ENCODE assay signal across 15 mouse cellular contexts in the genomic region with DNA sequence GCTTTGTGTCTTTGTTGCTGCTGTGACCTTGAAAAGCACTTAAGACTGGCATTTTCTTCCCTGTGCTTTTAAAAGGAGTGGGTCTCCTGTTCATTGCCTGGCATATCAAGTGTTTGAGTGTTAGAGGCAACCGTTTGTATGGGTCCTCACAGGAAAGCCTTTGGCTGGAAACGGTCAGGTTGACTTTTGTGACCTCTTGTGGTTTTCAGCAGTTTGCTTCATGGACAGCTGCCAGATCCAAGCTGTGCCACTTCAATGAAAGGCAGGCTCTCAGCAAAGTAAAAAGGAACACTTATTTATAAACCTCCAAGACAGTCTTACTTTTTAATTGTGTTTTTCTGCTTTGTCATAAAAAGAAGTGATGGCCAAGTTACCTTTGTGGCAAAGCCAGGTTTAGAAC. TPM values are rescaled to one million over a fixed set of nuclear protein-coding genes. Genes with fewer than 3 reads are reported as not detected.
DNase-seq lines count a peak whose midpoint lies in the region; ATAC-seq and TF ChIP-seq lines count a peak whose summit lies in the region.
"Had no signal": no experiment of that assay in that cellular context is flagged by ENCODE, and none has a peak within 500 bp of the region (broad histone marks: within the 10 kb centered on the region; RNA-seq: fewer than 3 reads in every experiment).

No protein-coding gene starts in this region.

- no peak overlapping the region for H3K9ac ChIP-seq in heart, embryonic 11.5 days (ENCODE audit: low read depth, low read length)
- no peak overlapping the region for H3K9ac ChIP-seq in heart, adult 2 months (ENCODE audit: low read depth, low read length)
- H3K9ac ChIP-seq in lung, embryonic 15.5 days: no peak overlapping the region
- H3K9ac ChIP-seq: limb, embryonic 13.5 days had no signal

- H3K36me3 ChIP-seq in heart, embryonic 11.5 days (ENCODE audit: control insufficient read depth, insufficient read depth, low read length): no peaks in the 10 kb centered on the region
- H3K36me3 ChIP-seq in heart, adult 2 months (ENCODE audit: control insufficient read depth, insufficient read depth, low read length): no peaks in the 10 kb centered on the region
- H3K36me3 ChIP-seq in lung, embryonic 15.5 days: no peaks in the 10 kb centered on the region
- H3K36me3 ChIP-seq: limb, embryonic 13.5 days had no signal

- no peaks in the 10 kb centered on the region for H3K9me3 ChIP-seq in heart, embryonic 11.5 days (replicated peaks; ENCODE audit: control insufficient read depth, low read length)
- H3K9me3 ChIP-seq in lung, embryonic 15.5 days: no peaks in the 10 kb centered on the region
- H3K9me3 ChIP-seq: limb, embryonic 13.5 days had no signal

- H3K79me2 ChIP-seq in heart, adult 2 months (replicated peaks; ENCODE audit: control insufficient read depth, insufficient read depth, low read length): no peaks in the 10 kb centered on the region

- intact Hi-C loops in heart, adult 2 months (cut with DNase I): no loop called here
- intact Hi-C loops in left cerebral cortex, adult 2 months (cut with DNase I): loop anchor here (5.0 kb wide), 1 partner anchor 288 kb away; no protein-coding TSS in a partner anchor
- intact Hi-C loops in left cerebral cortex, postnatal 36 days (cut with DNase I): no loop called here

- WGBS in heart, embryonic 11.5 days (ENCODE audit: insufficient replicate concordance): 10% methylated on average over 2 of the region's 2 CpGs
- WGBS in heart, adult 2 months: 12% methylated on average over 2 of the region's 2 CpGs
- WGBS in lung, embryonic 15.5 days: 7% methylated on average over 2 of the region's 2 CpGs

- TF ChIP-seq CTCF in heart, adult 2 months (IDR thresholded peaks at IDR 0.05): no peak
- no peak for TF ChIP-seq CTCF in left cerebral cortex, adult 2 months (IDR thresholded peaks at IDR 0.05)

- peaks cover 31% of the 10 kb centered on the region for H3K4me1 ChIP-seq in heart, embryonic 11.5 days (ENCODE audit: control insufficient read depth, insufficient read depth, low read length)
- H3K4me1 ChIP-seq in heart, adult 2 months (ENCODE audit: control insufficient read depth, insufficient read depth, low read length): no peaks in the 10 kb centered on the region
- H3K4me1 ChIP-seq in lung, embryonic 15.5 days: peaks cover 24% of the 10 kb centered on the region

- no peak overlapping the region for H3K4me2 ChIP-seq in heart, embryonic 11.5 days
- H3K4me2 ChIP-seq in lung, embryonic 15.5 days: no peak overlapping the region
- H3K4me2 ChIP-seq: limb, embryonic 13.5 days; midbrain, embryonic 11.5 days had no signal

- ATAC-seq in heart, embryonic 11.5 days (replicated peaks; ENCODE audit: insufficient number of reproducible peaks, low FRiP score, low TSS enrichment): no peak
- ATAC-seq in lung, embryonic 15.5 days (ENCODE audit: borderline replicate concordance, extremely low read depth, low FRiP score, low TSS enrichment): no peak
- ATAC-seq: activated CD4-positive, CD25-positive, alpha-beta regulatory T cell, adult 4 months had no signal

- H3K27me3 ChIP-seq in heart, embryonic 11.5 days (ENCODE audit: control insufficient read depth, insufficient read depth, low read length): no peaks in the 10 kb centered on the region
- no peaks in the 10 kb centered on the region for H3K27me3 ChIP-seq in heart, adult 2 months (ENCODE audit: control insufficient read depth, insufficient read depth, low read length)
- H3K27me3 ChIP-seq in lung, embryonic 15.5 days: no peaks in the 10 kb centered on the region
- H3K27me3 ChIP-seq: CH12.LX; limb, embryonic 13.5 days had no signal

- H3K27ac ChIP-seq in heart, embryonic 11.5 days (ENCODE audit: low read depth, low read length): peak overlapping the region; percentile 1; the same call in 1 of the 2 replicates
- H3K27ac ChIP-seq in heart, adult 2 months: no peak overlapping the region
- H3K27ac ChIP-seq in left cerebral cortex, adult 2 months: 0 out of 2 replicates have a peak overlapping the region, but pooled peaks have one; percentile 21
- H3K27ac ChIP-seq in lung, embryonic 15.5 days: peak overlapping the region; percentile 63; the same call in 1 of the 2 replicates
- H3K27ac ChIP-seq: gastrocnemius, adult 2 months; limb, embryonic 13.5 days had no signal

- TF ChIP-seq EP300 in heart, adult 2 months (IDR thresholded peaks at IDR 0.05; ENCODE audit: insufficient read depth, low read depth, low read length): no peak

- no peak for DNase-seq in heart, adult 2 months
- no peak for DNase-seq in left cerebral cortex, adult 2 months (ENCODE audit: extremely low spot score in 1 of 2, low spot score in 2 of 2)
- no peak for DNase-seq in left cerebral cortex, postnatal 36 days (ENCODE audit: low spot score in 2 of 2)
- DNase-seq in adipocyte (ENCODE audit: low spot score): peak; percentile 81
- no peak for DNase-seq in cerebellum, adult 8-10 months
- DNase-seq in frontal cortex, adult 2 months (ENCODE audit: extremely low spot score in 1 of 2, low spot score in 1 of 2): no peak
- DNase-seq: cerebellum, postnatal 14 days; gastrocnemius, adult 2 months; thymus, postnatal 14 days had no signal

- TF ChIP-seq POLR2A in heart, adult 2 months (IDR thresholded peaks at IDR 0.05; ENCODE audit: insufficient read depth, low read depth, low read length): no peak

- H3K4me3 ChIP-seq in heart, embryonic 11.5 days (ENCODE audit: low read depth, low read length): no peak overlapping the region
- H3K4me3 ChIP-seq in heart, adult 2 months: no peak overlapping the region
- H3K4me3 ChIP-seq in left cerebral cortex, adult 2 months: no peak overlapping the region
- no peak overlapping the region for H3K4me3 ChIP-seq in lung, embryonic 15.5 days
- H3K4me3 ChIP-seq: gastrocnemius, adult 2 months; limb, embryonic 13.5 days had no signal

RNA-seq across cellular contexts. Expression of gene Atg7, which starts 47.8 kb away (rescaled TPM):
- 16.4 and 16.9 TPM in 2 replicates for polyA plus RNA-seq in heart, embryonic 11.5 days (2014; fragmentation: Nextera tagmentation; extraction: Ambion mirVana)
- total RNA-seq in heart, adult 2 months (2021): 10 to 100 TPM in 1 of 2 experiments, 1 to 10 TPM in 1; 9.9 to 10.7 TPM
- polyA plus RNA-seq in heart, adult 2 months (2012; rRNA removed): 11.1 and 14.6 TPM in 2 replicates
- 10 to 100 TPM; 28.9 to 29.1 TPM for total RNA-seq in left cerebral cortex, adult 2 months (2021)
- 10 to 100 TPM; 24.8 to 25.3 TPM for total RNA-seq in left cerebral cortex, postnatal 36 days (2021)
- 21.5 and 22.6 TPM in 2 replicates for polyA plus RNA-seq in lung, embryonic 15.5 days (2015; fragmentation: Nextera tagmentation; extraction: Ambion mirVana)
- polyA plus RNA-seq in frontal cortex, adult 2 months (2012; rRNA removed): 17.9 and 18.4 TPM in 2 replicates
